Mouse (Mus musculus): ENCODE measurements around the gene Zfp131.

Zfp131 gene

DNA sequence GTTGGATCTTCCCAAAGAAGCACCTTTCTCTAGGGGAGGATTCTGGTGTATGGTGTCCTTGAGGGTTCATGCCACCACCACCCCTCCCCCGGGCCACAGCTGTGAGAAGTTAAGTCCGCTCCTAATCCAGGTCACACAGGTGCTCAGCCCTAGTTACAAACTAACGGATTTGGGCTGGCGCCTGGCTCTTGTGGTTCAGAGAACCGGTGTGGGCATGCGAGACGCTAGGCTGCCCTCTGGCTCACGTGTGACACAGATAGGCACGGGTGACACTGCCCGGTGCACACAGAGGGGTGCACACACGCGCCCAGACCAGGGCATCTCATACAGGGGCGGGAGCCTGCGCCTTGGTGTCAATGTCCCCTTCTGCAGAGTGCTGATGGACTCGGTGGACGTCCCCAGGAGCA is 35.5 kb downstream of the Zfp131 start:
- no peak for DNase-seq (ENCODE audit: low spot score)

DNA sequence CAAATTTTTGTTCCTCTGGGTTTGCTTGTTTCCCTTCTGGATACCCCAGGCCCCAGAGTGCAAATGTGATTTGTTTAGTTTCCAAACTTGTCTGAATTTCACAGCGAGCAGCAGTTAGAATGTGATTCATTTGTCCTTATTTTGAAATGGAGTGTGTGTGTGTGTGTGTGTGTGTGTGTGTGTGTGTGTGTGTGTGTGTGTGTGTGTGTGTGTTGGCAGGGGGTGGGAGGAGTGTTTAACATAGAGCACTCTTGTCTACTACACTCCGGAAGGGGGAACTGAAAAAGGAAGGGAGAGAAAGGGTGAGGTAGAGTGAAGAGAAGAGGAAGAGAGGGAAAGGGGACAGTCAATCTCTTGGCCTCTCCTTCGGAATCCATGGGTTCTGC is 36.1 kb downstream of the Zfp131 start:
- DNase-seq (ENCODE audit: low spot score) = no peak

- no peak for DNase-seq (ENCODE audit: low spot score)
Measured at GRCm38 (mm10) chr13:119753859-119754634, 36.6 kb downstream of the Zfp131 start.

DNA sequence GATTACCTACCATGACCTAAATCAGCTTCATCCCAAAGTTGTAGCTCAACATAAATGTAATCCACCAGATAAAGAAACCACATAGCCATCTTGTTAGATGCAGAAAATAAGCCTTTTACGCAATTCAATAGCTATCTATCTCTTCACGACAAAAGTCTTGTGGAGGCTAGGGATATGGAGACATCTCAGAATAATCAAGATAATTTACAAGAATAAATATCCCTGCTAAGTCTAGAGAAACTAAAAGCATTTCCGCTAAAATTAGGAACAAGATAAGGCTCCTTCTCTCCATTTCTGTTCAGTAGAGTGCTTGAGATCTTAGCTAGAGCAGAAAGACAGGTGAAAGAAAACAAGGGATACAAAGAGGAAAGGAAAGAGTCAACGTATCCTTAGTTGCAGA is 43.8 kb downstream of the Zfp131 start:
- no peak for DNase-seq (ENCODE audit: low spot score)

DNA sequence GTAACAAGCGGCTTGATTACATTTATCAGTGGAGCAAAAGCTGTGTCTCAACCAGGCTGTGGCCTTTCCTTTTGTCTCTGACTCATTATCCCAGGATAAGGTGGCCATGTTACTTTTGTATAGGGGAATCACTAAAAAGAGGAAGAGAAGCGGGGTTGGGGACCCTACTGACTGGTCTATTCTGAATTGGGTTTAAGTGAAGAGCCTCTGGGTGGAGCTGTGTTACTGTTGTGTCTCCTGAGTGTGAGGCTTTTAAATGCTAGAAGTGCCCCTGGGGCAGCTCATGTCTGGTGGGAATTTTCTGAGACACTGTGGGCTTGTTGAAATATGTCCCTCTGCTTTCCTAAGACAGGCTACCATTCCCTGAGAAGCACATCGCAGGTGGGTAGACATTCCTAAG is 47.2 kb downstream of the Zfp131 start:
- no peak for DNase-seq (ENCODE audit: low spot score)

- DNase-seq (ENCODE audit: low spot score) = no peak
Measured at GRCm38 (mm10) chr13:119742711-119743415, 47.8 kb downstream of the Zfp131 start.

DNA sequence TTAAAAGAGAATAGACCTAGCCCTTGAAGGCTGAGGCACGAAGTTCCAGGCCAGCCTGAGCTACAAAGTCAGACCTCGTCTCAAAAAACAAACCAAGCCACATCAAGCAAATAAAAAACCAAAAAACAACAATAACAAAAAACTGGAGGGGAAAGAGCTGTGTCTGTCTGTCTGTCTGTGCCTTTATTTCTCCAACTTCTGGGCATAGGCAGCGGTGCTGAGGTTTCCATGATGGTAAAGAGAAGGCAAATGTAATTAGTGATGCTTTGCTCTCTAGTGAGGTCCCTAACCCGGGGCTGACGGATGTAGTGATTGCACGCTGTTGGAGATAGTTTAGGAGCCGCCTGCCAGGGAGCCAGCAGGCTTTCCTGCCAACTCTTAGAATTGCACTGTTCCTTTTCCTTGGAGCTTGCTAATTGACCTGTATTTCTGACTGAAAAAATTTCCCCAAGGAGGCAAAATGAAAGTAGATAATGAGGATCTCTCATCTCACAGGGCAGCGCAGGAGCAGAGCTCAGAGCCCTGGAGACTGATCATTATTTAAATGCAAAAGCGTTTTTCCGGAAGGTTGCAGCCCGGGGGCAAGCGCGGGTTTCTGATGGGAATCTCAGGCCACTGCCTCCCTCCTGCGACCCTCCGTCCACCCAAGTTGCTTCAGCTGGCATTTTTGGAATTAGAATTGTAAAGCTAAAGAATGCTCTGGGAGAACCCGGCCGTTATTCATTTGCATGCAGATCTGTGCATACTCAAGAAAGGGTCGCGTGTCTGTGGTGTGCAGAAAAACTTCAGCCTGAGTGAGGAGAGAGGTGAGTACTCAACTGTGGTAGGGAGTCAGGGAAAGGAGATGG is 49.1 kb downstream of the Zfp131 start:
- no peak for DNase-seq (ENCODE audit: low spot score)

- DNase-seq (ENCODE audit: low spot score) = no peak
Measured at GRCm38 (mm10) chr13:119731448-119731847, 59.2 kb downstream of the Zfp131 start.

DNA sequence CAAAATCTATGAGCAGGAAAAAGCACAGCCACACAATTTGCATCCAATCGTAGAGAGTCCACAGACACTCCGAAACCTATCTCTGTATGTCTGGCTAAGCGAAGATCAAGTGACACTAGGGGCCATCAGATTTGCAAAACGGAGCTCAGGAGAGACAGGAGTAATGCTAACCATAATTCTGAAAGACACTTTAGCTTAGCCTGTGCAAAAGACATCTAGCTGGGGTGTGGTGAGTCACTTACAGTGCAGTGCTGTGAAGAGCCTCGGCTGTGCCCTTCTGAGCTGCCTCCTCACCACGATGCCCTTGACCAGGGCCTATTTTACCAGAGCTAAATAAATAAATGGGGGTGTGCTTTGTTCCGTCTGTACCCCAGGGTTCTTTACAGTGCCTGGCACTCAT is 61.3 kb downstream of the Zfp131 start:
- no peak for DNase-seq (ENCODE audit: low spot score)

- DNase-seq (ENCODE audit: low spot score) = no peak
Measured at GRCm38 (mm10) chr13:119727608-119728387, 62.9 kb downstream of the Zfp131 start.

DNA sequence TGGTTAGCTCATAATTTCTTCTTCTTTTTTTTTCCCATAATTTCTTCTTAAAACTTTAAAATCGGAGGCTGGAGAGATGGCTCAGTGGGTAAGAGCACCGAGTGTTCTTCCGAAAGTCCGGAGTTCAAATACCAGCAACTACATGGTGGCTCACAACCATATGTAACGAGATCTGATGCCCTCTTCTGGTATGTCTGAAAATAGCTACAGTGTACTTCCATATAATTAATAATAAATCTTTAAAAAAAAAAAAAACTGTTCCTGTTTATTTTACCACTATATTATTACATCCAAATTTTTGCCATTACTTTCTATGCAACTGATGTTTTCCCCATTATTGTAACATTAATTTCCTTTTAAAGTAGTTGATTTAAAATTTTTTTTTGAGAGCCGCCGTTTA is 66.1 kb downstream of the Zfp131 start:
- no peak for DNase-seq (ENCODE audit: low spot score)

DNA sequence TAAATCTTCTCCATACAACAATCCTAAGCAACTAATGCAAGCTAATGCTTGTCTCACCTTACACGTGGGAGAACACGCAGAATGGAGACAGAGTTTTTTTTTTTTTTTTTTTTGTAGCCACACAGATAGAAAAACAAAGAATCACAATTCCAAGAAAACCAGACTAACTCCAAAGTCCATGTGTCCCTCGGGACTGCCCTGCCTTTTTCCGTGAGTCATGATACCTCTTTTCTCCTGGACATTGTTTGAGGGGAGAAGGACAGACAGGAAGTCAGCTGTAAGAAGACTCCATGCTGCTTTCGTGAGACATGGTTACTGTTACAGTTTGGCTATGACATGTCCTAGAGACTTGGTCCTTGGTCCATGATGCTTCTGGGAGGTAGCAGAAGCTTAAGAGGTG is 67.3 kb downstream of the Zfp131 start:
- DNase-seq (ENCODE audit: low spot score) = no peak

DNA sequence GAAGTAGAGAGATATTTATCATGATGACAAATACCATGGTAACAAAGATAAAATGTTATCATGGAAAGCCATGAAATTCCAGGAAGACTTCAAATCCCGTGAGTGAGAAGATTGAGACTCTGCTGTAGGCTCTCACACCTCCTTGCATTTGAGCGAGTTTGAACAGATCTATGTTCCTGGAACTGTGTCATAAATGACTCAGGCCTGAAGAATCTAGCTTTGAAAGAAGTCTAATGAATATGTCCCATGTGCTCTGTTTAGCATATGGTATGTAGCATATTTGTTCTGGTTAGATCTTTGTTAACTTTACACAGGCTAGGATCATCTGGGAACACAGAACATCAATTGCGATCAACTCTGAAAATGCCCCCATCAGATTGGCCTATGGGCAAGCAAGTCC is 68.2 kb downstream of the Zfp131 start:
- no peak for DNase-seq (ENCODE audit: low spot score)

DNA sequence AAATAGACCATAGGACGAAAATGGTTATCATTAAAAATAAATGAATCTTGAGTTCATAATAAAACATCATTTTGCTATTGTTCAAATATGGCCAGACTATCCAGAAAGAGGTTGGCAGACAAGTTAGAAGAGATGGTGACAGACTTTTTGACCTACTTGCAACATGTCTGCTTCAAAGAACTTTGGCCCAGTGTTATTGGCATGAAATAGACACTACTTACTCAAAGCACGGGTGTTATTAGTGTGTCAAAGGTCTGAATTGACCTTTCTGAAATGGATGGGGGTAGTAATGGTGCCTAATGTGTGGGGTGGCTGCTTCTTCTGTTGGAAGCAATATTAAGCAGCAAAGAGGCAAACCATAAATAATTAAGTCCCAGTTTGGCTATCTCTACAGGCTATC is 74.6 kb downstream of the Zfp131 start:
- no peak for DNase-seq (ENCODE audit: low spot score)

Measured in layer of hippocampus, adult 9-10 months (tissue).